ENCODE assay signal across 7 mouse cellular contexts in genomic region chr7:80035748-80036147, GRCm38 (mm10). TPM values are rescaled to one million over a fixed set of nuclear protein-coding genes. Genes with fewer than 3 reads are reported as not detected.
DNase-seq lines count a peak whose midpoint lies in the region; ATAC-seq and TF ChIP-seq lines count a peak whose summit lies in the region.

No protein-coding gene starts in this region.

- TF ChIP-seq EP300 in liver, embryonic 14.5 days (IDR thresholded peaks at IDR 0.05; ENCODE audit: low read depth), result no peak

- H3K9ac ChIP-seq in liver, embryonic 14.5 days (replicated peaks), result no peak overlapping the region
- H3K9ac ChIP-seq in forebrain, embryonic 15.5 days (replicated peaks), result no peak overlapping the region

- no peak overlapping the region for H3K4me2 ChIP-seq in liver, embryonic 14.5 days (ENCODE audit: low read depth)
- no peak overlapping the region for H3K4me2 ChIP-seq in forebrain, embryonic 15.5 days (replicated peaks)

- no peak overlapping the region for H3K4me3 ChIP-seq in embryonic facial prominence, embryonic 10.5 days
- H3K4me3 ChIP-seq in liver, embryonic 14.5 days (ENCODE audit: insufficient read depth in 1 of 2, low read depth in 2 of 2, low read length in 2 of 2), result no peak overlapping the region
- H3K4me3 ChIP-seq in forebrain, embryonic 15.5 days, result no peak overlapping the region

- TF ChIP-seq CTCF in liver, embryonic 14.5 days (IDR thresholded peaks at IDR 0.05; ENCODE audit: low read depth), result no peak

- intact Hi-C loops in heart, postnatal 14 days (cut with DNase I), result no loop called here

- peak; percentile 90 for DNase-seq in NIH3T3 (ENCODE audit: low read depth)
- no peak for DNase-seq in embryonic facial prominence, embryonic 10.5 days (ENCODE audit: low spot score)
- peak; percentile 78 to 83 for DNase-seq in heart, postnatal 14 days
- DNase-seq in liver, embryonic 14.5 days (ENCODE audit: low read depth in 3 of 3, low spot score in 3 of 3), result no peak
- no peak for DNase-seq in thymus, postnatal 36 days

- peaks cover 49% of the 10 kb centered on the region for H3K4me1 ChIP-seq in embryonic facial prominence, embryonic 10.5 days
- H3K4me1 ChIP-seq in liver, embryonic 14.5 days (replicated peaks; ENCODE audit: control insufficient read depth in 2 of 2, insufficient read depth in 2 of 2, low read length in 1 of 2), result peaks cover 13 to 39% of the 10 kb centered on the region in 2 experiments; a peak in 3 of 4 replicates
- H3K4me1 ChIP-seq in forebrain, embryonic 15.5 days, result peaks cover 37% of the 10 kb centered on the region

- H3K9me3 ChIP-seq in embryonic facial prominence, embryonic 10.5 days, result no peaks in the 10 kb centered on the region
- H3K9me3 ChIP-seq in liver, embryonic 14.5 days (ENCODE audit: control insufficient read depth, low read length), result no peaks in the 10 kb centered on the region
- H3K9me3 ChIP-seq in forebrain, embryonic 15.5 days, result no peaks in the 10 kb centered on the region

- H3K27ac ChIP-seq in embryonic facial prominence, embryonic 10.5 days (replicated peaks), result peak overlapping the region; percentile 16; the same call in 1 of the 2 replicates
- no peak overlapping the region for H3K27ac ChIP-seq in liver, embryonic 14.5 days
- no peak overlapping the region for H3K27ac ChIP-seq in forebrain, embryonic 15.5 days (replicated peaks)

- peak; percentile 36; the same call in 1 of the 2 replicates for ATAC-seq in liver, embryonic 14.5 days (ENCODE audit: insufficient read depth)
- ATAC-seq in forebrain, embryonic 15.5 days (replicated peaks), result no peak
- ATAC-seq in inflammation-experienced regulatory T-cells, adult 6 months, result no peak

- no peaks in the 10 kb centered on the region for H3K27me3 ChIP-seq in embryonic facial prominence, embryonic 10.5 days (replicated peaks; ENCODE audit: low read depth, poor library complexity, severe bottlenecking)
- no peaks in the 10 kb centered on the region for H3K27me3 ChIP-seq in liver, embryonic 14.5 days (ENCODE audit: control insufficient read depth, insufficient read depth, low read length)
- no peaks in the 10 kb centered on the region for H3K27me3 ChIP-seq in forebrain, embryonic 15.5 days

- WGBS in embryonic facial prominence, embryonic 10.5 days, result 78% methylated on average over 4 of the region's 4 CpGs
- 20% methylated on average over 4 of the region's 4 CpGs for WGBS in liver, embryonic 14.5 days (ENCODE audit: insufficient replicate concordance)
- WGBS in forebrain, embryonic 15.5 days, result 81% methylated on average over 4 of the region's 4 CpGs

- peaks cover 18% of the 10 kb centered on the region for H3K36me3 ChIP-seq in embryonic facial prominence, embryonic 10.5 days (replicated peaks)
- H3K36me3 ChIP-seq in liver, embryonic 14.5 days (replicated peaks; ENCODE audit: control insufficient read depth, insufficient read depth, low read depth), result no peaks in the 10 kb centered on the region
- H3K36me3 ChIP-seq in forebrain, embryonic 15.5 days, result no peaks in the 10 kb centered on the region

RNA-seq across cellular contexts. Expression of gene Zfp710, which starts 11.1 kb away (rescaled TPM):
- polyA plus RNA-seq in embryonic facial prominence, embryonic 10.5 days (2016; fragmentation: Nextera tagmentation; extraction: Ambion mirVana), result 21.5 and 25.2 TPM in 2 replicates
- 10 to 100 TPM; 21.6 to 27.4 TPM for total RNA-seq in heart, postnatal 14 days (2021)
- polyA plus RNA-seq in liver, embryonic 14.5 days (2012; rRNA removed), result 5.9 and 6.5 TPM in 2 replicates
- polyA plus RNA-seq in liver, embryonic 14.5 days (2014; fragmentation: Nextera tagmentation; extraction: Ambion mirVana), result 3.7 and 4.0 TPM in 2 replicates
- polyA plus RNA-seq in forebrain, embryonic 15.5 days (2015; fragmentation: Nextera tagmentation; extraction: Ambion mirVana), result 21.1 and 22.1 TPM in 2 replicates
- 1 to 10 TPM; 1.8 to 5.1 (median 4.4) TPM for polyA plus RNA-seq in inflammation-experienced regulatory T-cells, adult 6 months (2017; shearing (Covaris generic))

Comparison
In these comparisons a context has a peak if more than half of its experiments do, and no peak if none do; other contexts are left out.
1. DNase-seq: peak in NIH3T3 (single experiment) and heart, postnatal 14 days (2 of 2); none in embryonic facial prominence, embryonic 10.5 days (single experiment), liver, embryonic 14.5 days (0 of 3) and thymus, postnatal 36 days (0 of 2).